Mouse (Mus musculus) cortical plate, adult 2 months (tissue): ENCODE results near the gene Trim43a.

ENCODE experiments used
- CTCF ChIP-seq: fragments of 200-500 bp; IDR thresholded peaks from 2 replicates; pipeline ENCODE4 v1.5.1; 2011; ENCODE audit warnings: mild to moderate bottlenecking, control low read depth, low read length; ENCODE audit not compliant: insufficient read depth; ENCODE audit errors: extremely low read depth
- POLR2A ChIP-seq: fragments of 200-500 bp; IDR thresholded peaks from 2 replicates; pipeline ENCODE4 v1.6.1; 2011; ENCODE audit warnings: mild to moderate bottlenecking, low read length, control low read depth; ENCODE audit not compliant: insufficient read depth; ENCODE audit errors: extremely low read depth

GRCm38 (mm10) chr9:88548614-88548945 lies 32.1 kb upstream of the Trim43a start:
- TF ChIP-seq CTCF (no peak), POLR2A (no peak)
